ENCODE assay signal across 18 mouse cellular contexts in genomic region chr4:136088364-136088763, GRCm38 (mm10). TPM values are rescaled to one million over a fixed set of nuclear protein-coding genes. Genes with fewer than 3 reads are reported as not detected.
DNase-seq lines count a peak whose midpoint lies in the region; ATAC-seq lines count a peak whose summit lies in the region.
"Had no signal": no experiment of that assay in that cellular context is flagged by ENCODE, and none has a peak within 500 bp of the region (broad histone marks: within the 10 kb centered on the region; RNA-seq: fewer than 3 reads in every experiment).

No protein-coding gene starts in this region.

- no peak overlapping the region for H3K4me3 ChIP-seq in kidney, embryonic 15.5 days (replicated peaks)
- no peak overlapping the region for H3K4me3 ChIP-seq in embryonic facial prominence, embryonic 10.5 days
- H3K4me3 ChIP-seq: forebrain, embryonic 15.5 days; hindbrain, embryonic 15.5 days; liver, embryonic 15.5 days; megakaryocyte, embryonic 14.5 days had no signal

- no peak overlapping the region for H3K9ac ChIP-seq in kidney, embryonic 15.5 days
- H3K9ac ChIP-seq: forebrain, embryonic 15.5 days; hindbrain, embryonic 15.5 days; liver, embryonic 15.5 days had no signal

- H3K4me2 ChIP-seq in kidney, embryonic 15.5 days, result no peak overlapping the region
- H3K4me2 ChIP-seq: forebrain, embryonic 15.5 days; hindbrain, embryonic 15.5 days; liver, embryonic 15.5 days had no signal

- 65% methylated on average over 5 of the region's 5 CpGs for WGBS in kidney, embryonic 15.5 days
- 73% methylated on average over 5 of the region's 5 CpGs for WGBS in embryonic facial prominence, embryonic 10.5 days

- DNase-seq in kidney, postnatal 10 days, result no peak
- DNase-seq in thymus, postnatal 0 days (ENCODE audit: low spot score), result peak; percentile 51
- no peak for DNase-seq in thymus, postnatal 25 days
- no peak for DNase-seq in embryonic facial prominence, embryonic 10.5 days (ENCODE audit: low spot score)
- DNase-seq in layer of hippocampus, postnatal 36 days, result no peak
- DNase-seq: adrenal gland, postnatal 25 days; cerebellum, adult 11-12 months; cerebellum, postnatal 14 days; embryo, embryonic 11 days; lung, postnatal 14 days; right cerebral cortex, postnatal 25 days had no signal

- peaks cover 2% of the 10 kb centered on the region; the same call in 1 of the 2 replicates for H3K9me3 ChIP-seq in kidney, embryonic 15.5 days (replicated peaks)
- H3K9me3 ChIP-seq in embryonic facial prominence, embryonic 10.5 days, result no peaks in the 10 kb centered on the region
- H3K9me3 ChIP-seq: forebrain, embryonic 15.5 days; hindbrain, embryonic 15.5 days; liver, embryonic 15.5 days had no signal

- 0 out of 2 replicates have a peak overlapping the region, but pooled peaks have one; percentile 43 for H3K27ac ChIP-seq in kidney, embryonic 15.5 days
- peak overlapping the region; percentile 72; the same call in 1 of the 2 replicates for H3K27ac ChIP-seq in embryonic facial prominence, embryonic 10.5 days (replicated peaks)
- H3K27ac ChIP-seq: forebrain, embryonic 15.5 days; hindbrain, embryonic 15.5 days; liver, embryonic 15.5 days had no signal

- H3K27me3 ChIP-seq in kidney, embryonic 15.5 days, result no peaks in the 10 kb centered on the region
- peaks cover 4% of the 10 kb centered on the region; the same call in 1 of the 2 replicates for H3K27me3 ChIP-seq in embryonic facial prominence, embryonic 10.5 days (replicated peaks; ENCODE audit: low read depth, poor library complexity, severe bottlenecking)
- H3K27me3 ChIP-seq: forebrain, embryonic 15.5 days; hindbrain, embryonic 15.5 days; Patski had no signal

- H3K36me3 ChIP-seq in kidney, embryonic 15.5 days, result no peaks in the 10 kb centered on the region
- H3K36me3 ChIP-seq in embryonic facial prominence, embryonic 10.5 days (replicated peaks), result no peaks in the 10 kb centered on the region
- H3K36me3 ChIP-seq: forebrain, embryonic 15.5 days; hindbrain, embryonic 15.5 days; liver, embryonic 15.5 days had no signal

- no peak for ATAC-seq in kidney, embryonic 15.5 days (replicated peaks; ENCODE audit: low FRiP score)
- no peak for ATAC-seq in megakaryocyte-erythroid progenitor cell, adult 5-6 weeks (replicated peaks; ENCODE audit: low FRiP score, low TSS enrichment, poor library complexity, severe bottlenecking)
- ATAC-seq: forebrain, embryonic 15.5 days; Patski had no signal

- peaks cover 25% of the 10 kb centered on the region for H3K4me1 ChIP-seq in kidney, embryonic 15.5 days
- peaks cover 27% of the 10 kb centered on the region for H3K4me1 ChIP-seq in embryonic facial prominence, embryonic 10.5 days
- H3K4me1 ChIP-seq: forebrain, embryonic 15.5 days; hindbrain, embryonic 15.5 days; liver, embryonic 15.5 days; megakaryocyte, embryonic 14.5 days had no signal

RNA-seq across cellular contexts. Expression of gene Rpl11, which starts 35.1 kb away (rescaled TPM):
- 483 and 529 TPM in 2 replicates for polyA plus RNA-seq in kidney, embryonic 15.5 days (2015; fragmentation: Nextera tagmentation; extraction: Ambion mirVana)
- polyA plus RNA-seq in thymus, postnatal 0 days (2015; fragmentation: Nextera tagmentation; extraction: Ambion mirVana), result 717 and 718 TPM in 2 replicates
- polyA plus RNA-seq in embryonic facial prominence, embryonic 10.5 days (2016; fragmentation: Nextera tagmentation; extraction: Ambion mirVana), result 516 and 527 TPM in 2 replicates
- 100 to 1,000 TPM; 284 to 295 TPM for total RNA-seq in layer of hippocampus, postnatal 36 days (2021)
- total RNA-seq in megakaryocyte-erythroid progenitor cell, adult 5-6 weeks (2014; fragmentation: Nextera tagmentation), result 1,812 and 1,837 TPM in 2 replicates
- 1,215 and 1,345 TPM in 2 replicates for total RNA-seq in megakaryocyte-erythroid progenitor cell, adult 5-6 weeks (2017)

RNA-seq across cellular contexts. Expression of gene Id3, which starts 54.9 kb away (rescaled TPM):
- polyA plus RNA-seq in kidney, embryonic 15.5 days (2015; fragmentation: Nextera tagmentation; extraction: Ambion mirVana), result 862 and 905 TPM in 2 replicates
- 262 and 327 TPM in 2 replicates for polyA plus RNA-seq in thymus, postnatal 0 days (2015; fragmentation: Nextera tagmentation; extraction: Ambion mirVana)
- polyA plus RNA-seq in embryonic facial prominence, embryonic 10.5 days (2016; fragmentation: Nextera tagmentation; extraction: Ambion mirVana), result 593 and 611 TPM in 2 replicates
- total RNA-seq in layer of hippocampus, postnatal 36 days (2021), result 10 to 100 TPM; 35.4 to 42.4 TPM
- 1.5 and 7.8 TPM in 2 replicates for total RNA-seq in megakaryocyte-erythroid progenitor cell, adult 5-6 weeks (2014; fragmentation: Nextera tagmentation)
- total RNA-seq in megakaryocyte-erythroid progenitor cell, adult 5-6 weeks (2017), result 1.9 and 3.1 TPM in 2 replicates
